Mouse (Mus musculus) brain, embryonic 14.5 days (tissue): Measurements from ENCODE around the gene Ciapin1.

ENCODE experiments used
- CTCF ChIP-seq: fragments of 200-500 bp; IDR thresholded peaks from 2 replicates; pipeline ENCODE4 v1.5.1; 2012; ENCODE audit warnings: inconsistent platforms, mild to moderate bottlenecking, moderate library complexity, borderline replicate concordance; ENCODE audit not compliant: insufficient read depth, insufficient read length; ENCODE audit errors: extremely low read depth
- POLR2A ChIP-seq: fragments of 200-500 bp; IDR thresholded peaks from 2 replicates; pipeline ENCODE4 v1.6.1; 2012; ENCODE audit warnings: mild to moderate bottlenecking, inconsistent platforms, borderline replicate concordance; ENCODE audit not compliant: poor library complexity, insufficient read depth, insufficient read length, severe bottlenecking; ENCODE audit errors: extremely low read depth

- TF ChIP-seq CTCF: no peak
- no peak for TF ChIP-seq POLR2A
Observed at GRCm38 (mm10) chr8:94838600-94838999, 442 bp upstream of the Ciapin1 start.
